ENCODE assay signal across 10 mouse cellular contexts in the genomic region with DNA sequence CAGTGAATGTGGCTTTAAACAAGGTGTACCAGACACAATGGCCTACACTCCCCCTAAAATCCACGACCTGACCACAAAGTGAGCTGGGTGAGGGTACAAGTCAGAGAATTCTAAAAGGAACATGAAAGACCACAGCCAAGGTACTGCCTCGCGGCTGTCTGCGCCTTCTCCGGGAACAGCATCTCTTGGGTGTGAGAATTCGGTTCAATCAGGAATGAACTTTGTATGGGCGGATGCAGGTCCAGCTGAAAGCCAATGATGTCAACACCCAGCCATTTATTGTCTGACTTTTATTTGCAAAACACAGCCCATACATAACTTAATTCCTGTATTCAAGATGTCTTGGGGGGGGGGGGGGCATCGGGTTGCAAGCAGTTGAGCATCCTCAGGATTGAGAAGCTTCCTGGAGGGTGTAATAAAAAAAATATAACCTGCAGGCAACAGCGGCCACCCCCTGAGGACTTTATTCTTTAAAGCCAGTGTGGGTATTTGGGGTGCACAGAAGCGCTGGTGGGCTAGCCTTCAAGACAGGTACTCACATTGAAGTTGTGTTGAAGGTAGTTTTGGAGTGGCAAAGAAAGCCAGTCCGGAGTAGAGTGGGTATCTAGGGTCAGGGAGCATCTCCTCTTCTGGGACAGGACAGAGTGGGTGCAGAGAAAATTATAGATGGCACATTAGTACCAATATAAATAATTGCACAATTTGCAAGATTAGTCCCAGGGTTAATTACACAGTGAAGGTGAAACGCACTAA. TPM values are rescaled to one million over a fixed set of nuclear protein-coding genes. Genes with fewer than 3 reads are reported as not detected.
DNase-seq lines count a peak whose midpoint lies in the region; ATAC-seq and TF ChIP-seq lines count a peak whose summit lies in the region.
"Had no signal": no experiment of that assay in that cellular context is flagged by ENCODE, and none has a peak within 500 bp of the region (broad histone marks: within the 10 kb centered on the region; RNA-seq: fewer than 3 reads in every experiment).

No protein-coding gene starts in this region.

- no peak for TF ChIP-seq CTCF in forebrain, postnatal 0 days (IDR thresholded peaks at IDR 0.05; ENCODE audit: low read depth)
- TF ChIP-seq CTCF in liver, postnatal 0 days (IDR thresholded peaks at IDR 0.05; ENCODE audit: low read depth): no peak

- peak overlapping the region; percentile 93; the same call in 1 of the 2 replicates for H3K4me3 ChIP-seq in heart, embryonic 12.5 days
- H3K4me3 ChIP-seq in ES-E14 (ENCODE audit: insufficient read depth in 1 of 2, low read depth in 1 of 2, low read length in 2 of 2, poor library complexity in 1 of 2, severe bottlenecking in 1 of 2): peak overlapping the region in 1 of 2 experiments; percentile 61; a peak in 1 of 4 replicates
- peak overlapping the region; percentile 72 for H3K4me3 ChIP-seq in forebrain, postnatal 0 days (ENCODE audit: low read depth, low read length)
- H3K4me3 ChIP-seq in liver, postnatal 0 days (ENCODE audit: low read depth, low read length): peak overlapping the region; percentile 72; the same call in 1 of the 2 replicates

- H3K27ac ChIP-seq in heart, embryonic 12.5 days (ENCODE audit: poor library complexity, severe bottlenecking): 0 out of 2 replicates have a peak overlapping the region, but pooled peaks have one; percentile 56
- H3K27ac ChIP-seq in ES-E14 (ENCODE audit: insufficient read depth, low read depth, low read length, poor library complexity, severe bottlenecking): peak overlapping the region; percentile 5; the same call in 1 of the 2 replicates
- peak overlapping the region; percentile 87 for H3K27ac ChIP-seq in forebrain, postnatal 0 days (ENCODE audit: low read depth, low read length)
- peak overlapping the region; percentile 77; the same call in 1 of the 2 replicates for H3K27ac ChIP-seq in liver, postnatal 0 days (ENCODE audit: low read depth)

- DNase-seq in heart, postnatal 25 days (ENCODE audit: low spot score): no peak
- DNase-seq in ES-E14 (ENCODE audit: low read depth, low spot score): no peak
- DNase-seq in forebrain, postnatal 0 days: no peak
- DNase-seq in liver, postnatal 0 days: no peak
- DNase-seq in left cerebral cortex, adult 18-20 months (ENCODE audit: low spot score in 2 of 2): no peak
- no peak for DNase-seq in right cerebral cortex, postnatal 10 days (ENCODE audit: low spot score in 2 of 2)
- DNase-seq in cerebellum, postnatal 10 days: no peak

- ATAC-seq in heart, embryonic 12.5 days (ENCODE audit: insufficient number of reproducible peaks, low FRiP score): no peak
- ATAC-seq in forebrain, postnatal 0 days: no peak
- ATAC-seq in liver, postnatal 0 days: no peak

- H3K9ac ChIP-seq in heart, embryonic 12.5 days: peak overlapping the region; percentile 64; the same call in 1 of the 2 replicates
- H3K9ac ChIP-seq in ES-E14 (ENCODE audit: insufficient read depth, low read depth, low read length, poor library complexity, severe bottlenecking): peak overlapping the region; percentile 56; the same call in 1 of the 2 replicates
- H3K9ac ChIP-seq in forebrain, postnatal 0 days: peak overlapping the region; percentile 84; the same call in 1 of the 2 replicates
- no peak overlapping the region for H3K9ac ChIP-seq in liver, postnatal 0 days (replicated peaks)

- in situ Hi-C loops in ES-E14 (cut with MboI; ENCODE audit: low sequenced_read_pairs in 2 of 2, unreplicated experiment in 2 of 2): no loop called here

- no peaks in the 10 kb centered on the region for H3K9me3 ChIP-seq in heart, embryonic 12.5 days (replicated peaks)
- no peaks in the 10 kb centered on the region for H3K9me3 ChIP-seq in ES-E14 (ENCODE audit: control insufficient read depth, insufficient read depth, low read depth, low read length)
- no peaks in the 10 kb centered on the region for H3K9me3 ChIP-seq in forebrain, postnatal 0 days (ENCODE audit: low read length)
- H3K9me3 ChIP-seq in liver, postnatal 0 days (ENCODE audit: low read length): no peaks in the 10 kb centered on the region; the same call in 1 of the 2 replicates

- WGBS in heart, embryonic 12.5 days: 76% methylated on average over 12 of the region's 12 CpGs
- 65% methylated on average over 12 of the region's 12 CpGs for WGBS in forebrain, postnatal 0 days
- WGBS in liver, postnatal 0 days (ENCODE audit: insufficient replicate concordance): 76% methylated on average over 12 of the region's 12 CpGs

- intact Hi-C loops in heart, postnatal 25 days (cut with DNase I): loop anchor here (2.0 kb wide), 1 partner anchor 38 kb away; no protein-coding TSS in a partner anchor

- TF ChIP-seq EP300 in liver, postnatal 0 days (IDR thresholded peaks at IDR 0.05; ENCODE audit: low read depth): no peak

- H3K36me3 ChIP-seq in heart, embryonic 12.5 days: peaks cover 10% of the 10 kb centered on the region
- H3K36me3 ChIP-seq in ES-E14 (ENCODE audit: control insufficient read depth, insufficient read depth, low read length, poor library complexity, severe bottlenecking): peaks cover 4% of the 10 kb centered on the region; the same call in 1 of the 2 replicates
- H3K36me3 ChIP-seq in forebrain, postnatal 0 days (ENCODE audit: insufficient read depth): peaks cover 5% of the 10 kb centered on the region; the same call in 1 of the 2 replicates
- H3K36me3 ChIP-seq in liver, postnatal 0 days (replicated peaks; ENCODE audit: insufficient read depth, low read length): no peaks in the 10 kb centered on the region

- peaks cover 36% of the 10 kb centered on the region for H3K4me1 ChIP-seq in heart, embryonic 12.5 days (replicated peaks)
- peaks cover 8 to 17% of the 10 kb centered on the region in 2 experiments for H3K4me1 ChIP-seq in ES-E14 (ENCODE audit: control insufficient read depth in 2 of 2, insufficient read depth in 2 of 2, low read length in 2 of 2, poor library complexity in 1 of 2)
- peaks cover 5% of the 10 kb centered on the region; the same call in 1 of the 2 replicates for H3K4me1 ChIP-seq in forebrain, postnatal 0 days (ENCODE audit: insufficient read depth)
- peaks cover 25% of the 10 kb centered on the region for H3K4me1 ChIP-seq in liver, postnatal 0 days (ENCODE audit: insufficient read depth)

- H3K27me3 ChIP-seq in heart, embryonic 12.5 days (replicated peaks): no peaks in the 10 kb centered on the region
- H3K27me3 ChIP-seq in forebrain, postnatal 0 days (ENCODE audit: insufficient read depth, low read length): no peaks in the 10 kb centered on the region
- H3K27me3 ChIP-seq in liver, postnatal 0 days (ENCODE audit: insufficient read depth, low read length): no peaks in the 10 kb centered on the region

- H3K4me2 ChIP-seq in heart, embryonic 12.5 days: peak overlapping the region; percentile 83
- H3K4me2 ChIP-seq in forebrain, postnatal 0 days (ENCODE audit: low read depth): peak overlapping the region; percentile 79
- H3K4me2 ChIP-seq in liver, postnatal 0 days (ENCODE audit: low read depth, low read length): peak overlapping the region; percentile 98

TF ChIP-seq in ES-E14, 5 proteins besides CTCF, POLR2A, EP300 and RAD21:
- TF ChIP-seq ZC3H11A (IDR thresholded peaks at IDR 0.05; ENCODE audit: borderline replicate concordance, low read depth, low read length) (no peak), CHD2 (IDR thresholded peaks at IDR 0.05; ENCODE audit: low read depth, low read length) (no peak), HCFC1 (IDR thresholded peaks at IDR 0.05; ENCODE audit: borderline replicate concordance, insufficient read depth, low read length) (no peak), ZNF384 (IDR thresholded peaks at IDR 0.05; ENCODE audit: low read depth, low read length) (no peak), MAFK (IDR thresholded peaks at IDR 0.05; ENCODE audit: insufficient read depth, low read depth, low read length) (no peak)

RNA-seq across cellular contexts. Expression of a gene that starts 4.8 kb away (rescaled TPM):
- 0.24 and 0.35 TPM in 2 replicates for polyA plus RNA-seq in heart, embryonic 12.5 days (2016; fragmentation: Nextera tagmentation; extraction: Ambion mirVana)
- total RNA-seq in heart, postnatal 25 days (2021): 1 to 10 TPM; 2.8 to 4.1 TPM
- total RNA-seq in ES-E14 (2012; rRNA removed): 5.0 TPM in 2 replicates
- 2.6 and 6.1 TPM in 2 replicates for total RNA-seq in forebrain, postnatal 0 days (2014; rRNA removed)
- 3.0 and 3.5 TPM in 2 replicates for polyA plus RNA-seq in forebrain, postnatal 0 days (2015; fragmentation: Nextera tagmentation; extraction: Ambion mirVana)
- polyA plus RNA-seq in liver, postnatal 0 days (2015; fragmentation: Nextera tagmentation; extraction: Ambion mirVana): 35.7 and 37.3 TPM in 2 replicates
- 1 to 10 TPM; 2.7 to 3.4 TPM for total RNA-seq in left cerebral cortex, adult 18-20 months (2021)

RNA-seq across cellular contexts. Expression of a gene that starts 5.0 kb away (rescaled TPM):
- polyA plus RNA-seq in heart, embryonic 12.5 days (2016; fragmentation: Nextera tagmentation; extraction: Ambion mirVana): 49.1 and 51.6 TPM in 2 replicates
- total RNA-seq in heart, postnatal 25 days (2021): 10 to 100 TPM; 37.6 to 39.1 TPM
- 124 and 147 TPM in 2 replicates for total RNA-seq in ES-E14 (2012; rRNA removed)
- 293 and 302 TPM in 2 replicates for total RNA-seq in forebrain, postnatal 0 days (2014; rRNA removed)
- 45.5 and 61.8 TPM in 2 replicates for polyA plus RNA-seq in forebrain, postnatal 0 days (2015; fragmentation: Nextera tagmentation; extraction: Ambion mirVana)
- polyA plus RNA-seq in liver, postnatal 0 days (2015; fragmentation: Nextera tagmentation; extraction: Ambion mirVana): 11.1 TPM in 2 replicates
- total RNA-seq in left cerebral cortex, adult 18-20 months (2021): 100 to 1,000 TPM; 168 to 175 TPM

RNA-seq across cellular contexts. Expression of a gene that starts 11.4 kb away (rescaled TPM):
- not detected in 2 replicates for polyA plus RNA-seq in heart, embryonic 12.5 days (2016; fragmentation: Nextera tagmentation; extraction: Ambion mirVana)
- under 1 TPM in 1 of 2 experiments, not detected in 1; 0.08 TPM for total RNA-seq in heart, postnatal 25 days (2021)
- total RNA-seq in ES-E14 (2012; rRNA removed): 0.31 TPM in 1 of 2 replicates, not detected in the other
- not detected in 2 replicates for total RNA-seq in forebrain, postnatal 0 days (2014; rRNA removed)
- polyA plus RNA-seq in forebrain, postnatal 0 days (2015; fragmentation: Nextera tagmentation; extraction: Ambion mirVana): not detected in 2 replicates
- polyA plus RNA-seq in liver, postnatal 0 days (2015; fragmentation: Nextera tagmentation; extraction: Ambion mirVana): 0.25 TPM in 1 of 2 replicates, not detected in the other
- total RNA-seq in left cerebral cortex, adult 18-20 months (2021): not detected
- total RNA-seq: common myeloid progenitor, adult 5-6 weeks; left cerebral cortex, postnatal 25 days had no signal

RNA-seq across cellular contexts. Expression of a gene that starts 14.0 kb away (rescaled TPM):
- 2.6 and 2.8 TPM in 2 replicates for polyA plus RNA-seq in heart, embryonic 12.5 days (2016; fragmentation: Nextera tagmentation; extraction: Ambion mirVana)
- 1 to 10 TPM; 6.4 to 7.4 TPM for total RNA-seq in heart, postnatal 25 days (2021)
- 9.4 and 11.5 TPM in 2 replicates for total RNA-seq in ES-E14 (2012; rRNA removed)
- total RNA-seq in forebrain, postnatal 0 days (2014; rRNA removed): 25.2 and 32.6 TPM in 2 replicates
- polyA plus RNA-seq in forebrain, postnatal 0 days (2015; fragmentation: Nextera tagmentation; extraction: Ambion mirVana): 5.3 and 7.7 TPM in 2 replicates
- 0.33 and 0.46 TPM in 2 replicates for polyA plus RNA-seq in liver, postnatal 0 days (2015; fragmentation: Nextera tagmentation; extraction: Ambion mirVana)
- total RNA-seq in left cerebral cortex, adult 18-20 months (2021): 1 to 10 TPM; 7.4 to 7.8 TPM

RNA-seq across cellular contexts. Expression of a gene that starts 21.0 kb away (rescaled TPM):
- 0.08 TPM in 1 of 2 replicates, not detected in the other for polyA plus RNA-seq in heart, embryonic 12.5 days (2016; fragmentation: Nextera tagmentation; extraction: Ambion mirVana)
- not detected for total RNA-seq in heart, postnatal 25 days (2021)
- total RNA-seq in ES-E14 (2012; rRNA removed): 5.5 and 8.7 TPM in 2 replicates
- not detected in 2 replicates for total RNA-seq in forebrain, postnatal 0 days (2014; rRNA removed)
- polyA plus RNA-seq in forebrain, postnatal 0 days (2015; fragmentation: Nextera tagmentation; extraction: Ambion mirVana): 0.06 TPM in 1 of 2 replicates, not detected in the other
- polyA plus RNA-seq in liver, postnatal 0 days (2015; fragmentation: Nextera tagmentation; extraction: Ambion mirVana): 3.5 and 3.6 TPM in 2 replicates
- total RNA-seq in left cerebral cortex, adult 18-20 months (2021): under 1 TPM; 0.30 to 0.45 TPM
- total RNA-seq: common myeloid progenitor, adult 5-6 weeks had no signal

Comparison
In these comparisons a context has a peak if more than half of its experiments do, and no peak if none do; other contexts are left out.
1. H3K27ac ChIP-seq: peak in every context shown above with its lines; median percentile 87 in forebrain, postnatal 0 days; 77 in liver, postnatal 0 days; 56 in heart, embryonic 12.5 days; 5 in ES-E14.